Mouse (Mus musculus) midbrain, embryonic 16.5 days (tissue): ENCODE results near the gene Ufc1. TPM values are rescaled to one million over a fixed set of nuclear protein-coding genes. Genes with fewer than 3 reads are reported as not detected.
"Not testable (repeated sequence)": the region's sequence is repeated elsewhere in the genome, so short reads cannot be mapped to it uniquely, and the experiment has no call there.

Source experiments
- ATAC-seq: fragments of 200-750 bp; cut with Nextera tagmentation; 2 replicates; pipeline ENCODE4 v1.8.0; 2017; ENCODE audit warnings: moderate TSS enrichment
- H3K27ac ChIP-seq: fragments of 300-500 bp; sonication (generic); 2 replicates; pipeline ENCODE4 v1.5.1; 2014; ENCODE audit warnings: mild to moderate bottlenecking, low read length, mixed read lengths
- H3K27me3 ChIP-seq: fragments of 300-500 bp; sonication (generic); 2 replicates; pipeline ENCODE4 v1.6.1; 2014; ENCODE audit warnings: low read depth, low read length, mixed read lengths; ENCODE audit not compliant: control insufficient read depth, insufficient read depth
- H3K36me3 ChIP-seq: fragments of 300-500 bp; sonication (generic); 2 replicates; pipeline ENCODE4 v1.6.1; 2014; ENCODE audit warnings: mild to moderate bottlenecking, low read length, moderate library complexity, mixed read lengths; ENCODE audit not compliant: control insufficient read depth, insufficient read depth
- H3K4me1 ChIP-seq: fragments of 300-500 bp; sonication (generic); 2 replicates; pipeline ENCODE4 v1.6.1; 2014; ENCODE audit warnings: mild to moderate bottlenecking, low read length, mixed read lengths; ENCODE audit not compliant: control insufficient read depth, insufficient read depth
- H3K4me2 ChIP-seq: fragments of 300-500 bp; sonication (generic); 2 replicates; pipeline ENCODE4 v1.6.1; 2014; ENCODE audit warnings: mild to moderate bottlenecking, low read length, mixed read lengths
- H3K4me3 ChIP-seq: fragments of 300-500 bp; sonication (generic); 2 replicates; pipeline ENCODE4 v1.5.1; 2014; ENCODE audit warnings: low read depth, mild to moderate bottlenecking, low read length, moderate library complexity, mixed read lengths
- H3K9ac ChIP-seq: fragments of 300-500 bp; sonication (generic); 2 replicates; pipeline ENCODE4 v1.6.1; 2014; ENCODE audit warnings: low read depth, low read length, mixed read lengths
- H3K9me3 ChIP-seq: fragments of 300-500 bp; sonication (generic); replicated peaks from 2 replicates; pipeline ENCODE4 v1.6.1; 2014; ENCODE audit warnings: mild to moderate bottlenecking, low read length, mixed read lengths; ENCODE audit not compliant: control insufficient read depth, poor library complexity, severe bottlenecking
- WGBS: fragments of 180-500 bp; shearing (Covaris S2); extraction: QIAGEN DNeasy Blood & Tissue Kit; methylation state at CpG from one replicate; pipeline ENCODE4 v1.1.7; 2014; 5-methylcytosine and 5-hydroxymethylcytosine counted together
- polyA plus RNA-seq: library from polyadenylated mRNA; unstranded; fragments of >200 nt; fragmentation: Nextera tagmentation; extraction: Ambion mirVana; gene quantifications from 2 replicates; pipeline ENCODE4 v1.2.1, GENCODE M21; 2015

Ufc1 gene
- polyA plus RNA-seq, 1 experiment from 2014 or later: 116 TPM

- Histone ChIP-seq H3K27me3 (no peaks in the 10 kb centered on the region), H3K4me1 (peaks cover 32% of the 10 kb centered on the region), H3K4me3 (peak overlapping the region; percentile 81), H3K9me3 (no peaks in the 10 kb centered on the region), H3K9ac (peak overlapping the region; percentile 57), H3K36me3 (no peaks in the 10 kb centered on the region; the same call in 1 of the 2 replicates), H3K27ac (peak overlapping the region; percentile 51), H3K4me2 (peak overlapping the region; percentile 63)
- peak; percentile 27 for ATAC-seq
- WGBS: 13% methylated on average over 13 of the region's 13 CpGs
Measured at GRCm38 (mm10) chr1:171247453-171247841, 47.4 kb downstream of the Ufc1 start.

- Histone ChIP-seq H3K9me3 (no peaks in the 10 kb centered on the region), H3K4me1 (peaks cover 26% of the 10 kb centered on the region), H3K27me3 (no peaks in the 10 kb centered on the region), H3K36me3 (peaks cover 2% of the 10 kb centered on the region; the same call in 1 of the 2 replicates), H3K9ac (peak overlapping the region; percentile 91), H3K27ac (peak overlapping the region; percentile 75), H3K4me3 (peak overlapping the region; percentile 81), H3K4me2 (peak overlapping the region; percentile 72)
- under 1% methylated on average over 41 of the region's 41 CpGs for WGBS
- ATAC-seq: peak; percentile 94
Measured at GRCm38 (mm10) chr1:171246709-171247452, 47.9 kb downstream of the Ufc1 start.

- Histone ChIP-seq H3K9ac (no peak overlapping the region), H3K27ac (no peak overlapping the region), H3K4me3 (no peak overlapping the region), H3K36me3 (peaks cover 13% of the 10 kb centered on the region), H3K4me1 (peaks cover 17% of the 10 kb centered on the region), H3K27me3 (no peaks in the 10 kb centered on the region), H3K9me3 (no peaks in the 10 kb centered on the region), H3K4me2 (no peak overlapping the region)
- no peak for ATAC-seq
- 97% methylated on average over 8 of the region's 8 CpGs for WGBS
Measured at GRCm38 (mm10) chr1:171245353-171245752, 49.5 kb downstream of the Ufc1 start.

- H3K9me3 ChIP-seq, H3K27me3 ChIP-seq, ATAC-seq, H3K4me2 ChIP-seq, H3K9ac ChIP-seq, H3K4me3 ChIP-seq, H3K27ac ChIP-seq: not testable (repeated sequence)
- Histone ChIP-seq H3K4me1 (peaks cover 11% of the 10 kb centered on the region), H3K36me3 (peaks cover 34% of the 10 kb centered on the region)
- WGBS: 81% methylated on average over 12 of the region's 12 CpGs
Measured at GRCm38 (mm10) chr1:171241952-171242351, 52.9 kb downstream of the Ufc1 start.

GRCm38 (mm10) chr1:171240911-171241310, 53.9 kb downstream of the Ufc1 start:
- 89% methylated on average over 10 of the region's 10 CpGs for WGBS

GRCm38 (mm10) chr1:171239992-171240744, 54.7 kb downstream of the Ufc1 start:
- WGBS: 81% methylated on average over 15 of the region's 15 CpGs
- Histone ChIP-seq H3K4me3 (no peak overlapping the region), H3K9ac (no peak overlapping the region), H3K4me2 (no peak overlapping the region), H3K9me3 (no peaks in the 10 kb centered on the region), H3K27ac (no peak overlapping the region), H3K36me3 (peaks cover 48% of the 10 kb centered on the region), H3K27me3 (no peaks in the 10 kb centered on the region), H3K4me1 (no peaks in the 10 kb centered on the region)
- no peak for ATAC-seq

More at GRCm38 (mm10) chr1:171240911-171241310, 53.9 kb downstream of the Ufc1 start:
- H3K4me3 ChIP-seq: no peak overlapping the region
- no peak overlapping the region for H3K27ac ChIP-seq
- peaks cover 6% of the 10 kb centered on the region for H3K4me1 ChIP-seq
- H3K36me3 ChIP-seq: peaks cover 41% of the 10 kb centered on the region
- no peak for ATAC-seq
- H3K9me3 ChIP-seq: no peaks in the 10 kb centered on the region
- H3K9ac ChIP-seq: no peak overlapping the region
- no peaks in the 10 kb centered on the region for H3K27me3 ChIP-seq
- H3K4me2 ChIP-seq: no peak overlapping the region

Other genes with a start within 250 kb of the Ufc1 start
- 6.8 and 9.0 TPM in 2 replicates for gene Fcgr3, start 230.1 kb downstream of the Ufc1 start, polyA plus RNA-seq
- gene Cfap126, start 181.1 kb downstream of the Ufc1 start, polyA plus RNA-seq: 7.8 and 9.2 TPM in 2 replicates
- 284 and 311 TPM in 2 replicates for gene Sdhc, start 144.4 kb downstream of the Ufc1 start, polyA plus RNA-seq
- gene Mpz, start 144.3 kb downstream of the Ufc1 start, polyA plus RNA-seq: 0.20 and 0.63 TPM in 2 replicates
- 15.1 and 20.7 TPM in 2 replicates for gene Pcp4l1, start 98.8 kb downstream of the Ufc1 start, polyA plus RNA-seq
- 0.38 and 0.47 TPM in 2 replicates for gene Nr1i3, start 81.1 kb downstream of the Ufc1 start, polyA plus RNA-seq
- gene Tomm40l, start 72.5 kb downstream of the Ufc1 start, polyA plus RNA-seq: 46.8 and 58.3 TPM in 2 replicates
- 2.1 and 3.1 TPM in 2 replicates for gene Apoa2, start 70.0 kb downstream of the Ufc1 start, polyA plus RNA-seq
- 15.9 and 19.3 TPM in 2 replicates for gene Fcer1g, start 60.7 kb downstream of the Ufc1 start, polyA plus RNA-seq
- 8.7 and 9.1 TPM in 2 replicates for gene Adamts4, start 44.6 kb downstream of the Ufc1 start, polyA plus RNA-seq
- 218 and 225 TPM in 2 replicates for gene Ndufs2, start 43.6 kb downstream of the Ufc1 start, polyA plus RNA-seq
- gene B4galt3, start 24.7 kb downstream of the Ufc1 start, polyA plus RNA-seq: 113 and 115 TPM in 2 replicates
- gene Ppox, start 13.8 kb downstream of the Ufc1 start, polyA plus RNA-seq: 44.4 and 49.5 TPM in 2 replicates
- 105 and 112 TPM in 2 replicates for gene Usp21, start 7.0 kb downstream of the Ufc1 start, polyA plus RNA-seq
- 53.6 and 55.2 TPM in 2 replicates for gene Dedd, start 34.1 kb upstream of the Ufc1 start, polyA plus RNA-seq
- 53.8 and 56.9 TPM in 2 replicates for gene Nit1, start 50.6 kb upstream of the Ufc1 start, polyA plus RNA-seq
- 146 and 166 TPM in 2 replicates for gene Pfdn2, start 50.6 kb upstream of the Ufc1 start, polyA plus RNA-seq
- 4.3 and 4.6 TPM in 2 replicates for gene Klhdc9, start 65.8 kb upstream of the Ufc1 start, polyA plus RNA-seq
- 3.6 and 3.9 TPM in 2 replicates for gene Nectin4, start 75.1 kb upstream of the Ufc1 start, polyA plus RNA-seq
- 0.45 and 0.59 TPM in 2 replicates for gene Arhgap30, start 93.9 kb upstream of the Ufc1 start, polyA plus RNA-seq
- gene Usf1, start 116.3 kb upstream of the Ufc1 start, polyA plus RNA-seq: 197 and 201 TPM in 2 replicates
- gene Tstd1, start 123.8 kb upstream of the Ufc1 start, polyA plus RNA-seq: 6.2 and 7.6 TPM in 2 replicates
- 10.4 and 10.5 TPM in 2 replicates for gene F11r, start 142.5 kb upstream of the Ufc1 start, polyA plus RNA-seq
- 34.8 and 35.9 TPM in 2 replicates for gene Alyref2, start 208.5 kb upstream of the Ufc1 start, polyA plus RNA-seq
- not detected in 2 replicates for gene Itln1, start 240.3 kb upstream of the Ufc1 start, polyA plus RNA-seq